Mouse (Mus musculus) embryonic facial prominence, embryonic 13.5 days (tissue): ENCODE data around the gene Rassf3. TPM values are rescaled to one million over a fixed set of nuclear protein-coding genes. Genes with fewer than 3 reads are reported as not detected.

ENCODE experiments used
- ATAC-seq: fragments of 200-750 bp; cut with Nextera tagmentation; 2 replicates; pipeline ENCODE4 v1.8.0; 2017; ENCODE audit warnings: low read depth; ENCODE audit not compliant: insufficient number of reproducible peaks, insufficient read depth, low FRiP score, low TSS enrichment
- H3K27ac ChIP-seq: fragments of 300-500 bp; sonication (generic); 2 replicates; pipeline ENCODE4 v1.5.1; 2015; ENCODE audit warnings: moderate library complexity, mild to moderate bottlenecking, inconsistent platforms
- H3K27me3 ChIP-seq: fragments of 300-500 bp; sonication (generic); 2 replicates; pipeline ENCODE4 v1.6.1; 2015; ENCODE audit warnings: mild to moderate bottlenecking, inconsistent platforms
- H3K36me3 ChIP-seq: fragments of 300-500 bp; sonication (generic); 2 replicates; pipeline ENCODE4 v1.6.1; 2015; ENCODE audit warnings: mild to moderate bottlenecking, inconsistent platforms
- H3K4me1 ChIP-seq: fragments of 300-500 bp; sonication (generic); 2 replicates; pipeline ENCODE4 v1.6.1; 2015; ENCODE audit warnings: inconsistent platforms
- H3K4me2 ChIP-seq: fragments of 300-500 bp; sonication (generic); 2 replicates; pipeline ENCODE4 v1.6.1; 2015; ENCODE audit warnings: moderate library complexity, mild to moderate bottlenecking, inconsistent platforms
- H3K4me3 ChIP-seq: fragments of 300-500 bp; sonication (generic); 2 replicates; pipeline ENCODE4 v1.5.1; 2015; ENCODE audit warnings: mild to moderate bottlenecking, inconsistent platforms
- H3K9ac ChIP-seq: fragments of 300-500 bp; sonication (generic); 2 replicates; pipeline ENCODE4 v1.6.1; 2015; ENCODE audit warnings: mild to moderate bottlenecking, inconsistent platforms
- H3K9me3 ChIP-seq: fragments of 300-500 bp; sonication (generic); 2 replicates; pipeline ENCODE4 v1.6.1; 2016; ENCODE audit warnings: inconsistent platforms
- WGBS: fragments of 180-500 bp; shearing (Covaris S2); methylation state at CpG from one replicate; pipeline ENCODE4 v1.1.7; 2015; ENCODE audit warnings: mixed read lengths; 5-methylcytosine and 5-hydroxymethylcytosine counted together
- polyA plus RNA-seq: library from polyadenylated mRNA; unstranded; fragments of >200 nt; fragmentation: Nextera tagmentation; extraction: Ambion mirVana; gene quantifications from 2 replicates; pipeline ENCODE4 v1.2.1, GENCODE M21; 2015

Rassf3 gene
- polyA plus RNA-seq, 1 experiment from 2014 or later = 20.8 TPM

- Histone ChIP-seq H3K36me3 (peaks cover 71% of the 10 kb centered on the region), H3K4me3 (no peak overlapping the region), H3K9ac (no peak overlapping the region), H3K4me2 (no peak overlapping the region), H3K4me1 (peaks cover 17% of the 10 kb centered on the region), H3K9me3 (no peaks in the 10 kb centered on the region), H3K27me3 (no peaks in the 10 kb centered on the region), H3K27ac (peak overlapping the region; percentile 52)
- WGBS = 57% methylated on average over 18 of the region's 18 CpGs
- ATAC-seq = no peak
These were observed 81.3 kb downstream of the Rassf3 start for GRCm38 (mm10) chr10:121394789-121395325.

DNA sequence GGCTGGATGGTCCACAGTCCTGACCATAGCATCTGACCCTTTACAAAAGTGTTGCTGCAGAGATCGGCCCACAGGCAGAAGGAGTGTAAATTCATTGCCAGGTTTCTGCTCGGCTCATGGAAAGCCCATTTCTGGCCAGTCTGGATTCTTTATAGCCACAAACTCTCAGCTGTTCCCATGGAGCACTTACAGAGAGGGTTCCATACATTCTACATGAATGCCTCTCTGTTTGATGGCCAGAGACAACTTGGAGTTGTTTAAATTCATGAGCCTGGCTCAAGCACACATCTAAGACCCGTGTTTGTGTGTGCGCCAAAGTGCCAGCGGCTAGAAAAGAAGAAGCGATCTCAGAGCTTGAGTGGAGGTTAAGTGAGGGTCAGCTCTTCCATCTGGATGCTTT, 81.9 kb downstream of the Rassf3 start:
- H3K36me3 ChIP-seq = peaks cover 77% of the 10 kb centered on the region
- no peak overlapping the region for H3K9ac ChIP-seq
- no peaks in the 10 kb centered on the region for H3K9me3 ChIP-seq
- H3K27me3 ChIP-seq = no peaks in the 10 kb centered on the region
- 66% methylated on average over 6 of the region's 6 CpGs for WGBS
- H3K4me2 ChIP-seq = no peak overlapping the region
- H3K27ac ChIP-seq = peak overlapping the region; percentile 52
- H3K4me1 ChIP-seq = peaks cover 17% of the 10 kb centered on the region
- ATAC-seq = no peak
- no peak overlapping the region for H3K4me3 ChIP-seq

- no peak overlapping the region for H3K27ac ChIP-seq
- peaks cover 18% of the 10 kb centered on the region for H3K4me1 ChIP-seq
- no peaks in the 10 kb centered on the region for H3K27me3 ChIP-seq
- no peak overlapping the region for H3K9ac ChIP-seq
- no peak overlapping the region for H3K4me2 ChIP-seq
- H3K4me3 ChIP-seq = no peak overlapping the region
- WGBS = 91% methylated on average over 8 of the region's 8 CpGs
- H3K9me3 ChIP-seq = no peaks in the 10 kb centered on the region
- no peak for ATAC-seq
- peaks cover 95% of the 10 kb centered on the region for H3K36me3 ChIP-seq
These were observed 84.2 kb downstream of the Rassf3 start for GRCm38 (mm10) chr10:121391901-121392300.

DNA sequence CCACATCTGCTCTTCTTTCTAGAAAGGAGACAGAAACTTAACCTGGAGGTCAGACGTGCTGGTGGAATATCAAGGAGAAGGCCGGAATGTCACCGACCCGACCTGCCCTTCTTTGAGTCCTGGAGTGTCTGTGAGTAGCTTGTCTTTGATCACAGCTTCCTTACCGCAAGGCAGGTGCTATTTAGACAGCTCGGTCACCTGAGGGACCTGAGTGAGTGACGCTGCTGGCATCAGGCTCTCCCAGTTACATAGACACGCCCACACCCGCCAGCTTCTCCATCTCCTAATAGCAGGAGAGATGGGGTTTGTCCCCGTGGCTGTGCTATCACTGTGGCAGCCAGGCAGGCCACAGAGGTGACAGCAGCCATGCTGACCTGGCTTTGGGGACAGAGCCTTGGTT, 85.5 kb downstream of the Rassf3 start:
- H3K4me3 ChIP-seq = no peak overlapping the region
- H3K4me2 ChIP-seq = no peak overlapping the region
- 69% methylated on average over 10 of the region's 10 CpGs for WGBS
- peaks cover 31% of the 10 kb centered on the region for H3K4me1 ChIP-seq
- ATAC-seq = no peak
- no peak overlapping the region for H3K27ac ChIP-seq
- no peaks in the 10 kb centered on the region for H3K27me3 ChIP-seq
- H3K36me3 ChIP-seq = peaks cover 82% of the 10 kb centered on the region
- no peak overlapping the region for H3K9ac ChIP-seq
- H3K9me3 ChIP-seq = no peaks in the 10 kb centered on the region

DNA sequence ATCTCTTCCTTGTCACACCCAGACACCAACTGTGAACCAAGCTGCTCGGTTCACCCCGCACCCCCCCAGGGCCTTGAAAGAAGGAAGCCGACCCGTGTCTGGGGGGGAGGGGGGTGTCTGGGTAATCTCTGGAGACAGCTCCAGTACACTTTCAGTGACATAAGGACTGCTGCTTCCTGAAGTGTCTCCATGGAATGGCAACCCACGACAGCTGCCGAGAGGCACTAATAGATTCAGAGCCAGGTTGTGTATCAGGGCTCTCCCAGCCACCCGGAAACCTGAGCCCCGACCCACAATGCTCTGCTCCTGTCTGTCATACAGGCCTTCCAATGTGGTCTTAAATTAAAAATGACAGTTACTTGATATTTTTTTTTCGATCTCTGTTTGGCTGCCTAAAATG, 89.8 kb downstream of the Rassf3 start:
- Histone ChIP-seq H3K9me3 (no peaks in the 10 kb centered on the region), H3K36me3 (peaks cover 81% of the 10 kb centered on the region), H3K4me3 (no peak overlapping the region), H3K27me3 (no peaks in the 10 kb centered on the region), H3K9ac (0 out of 2 replicates have a peak overlapping the region, but pooled peaks have one; percentile 44), H3K4me2 (peak overlapping the region; percentile 5; the same call in 1 of the 2 replicates), H3K27ac (peak overlapping the region; percentile 62; the same call in 1 of the 2 replicates), H3K4me1 (peaks cover 16% of the 10 kb centered on the region)
- WGBS = 21% methylated on average over 9 of the region's 9 CpGs
- ATAC-seq = no peak

GRCm38 (mm10) chr10:121385695-121386094, 90.5 kb downstream of the Rassf3 start:
- no peak for ATAC-seq
- Histone ChIP-seq H3K9me3 (no peaks in the 10 kb centered on the region), H3K27me3 (no peaks in the 10 kb centered on the region), H3K36me3 (peaks cover 81% of the 10 kb centered on the region), H3K27ac (peak overlapping the region; percentile 62; the same call in 1 of the 2 replicates), H3K4me1 (peaks cover 16% of the 10 kb centered on the region), H3K9ac (no peak overlapping the region), H3K4me2 (no peak overlapping the region), H3K4me3 (no peak overlapping the region)
- 93% methylated on average over 6 of the region's 6 CpGs for WGBS

GRCm38 (mm10) chr10:121384710-121385109, 91.4 kb downstream of the Rassf3 start:
- Histone ChIP-seq H3K4me1 (peaks cover 16% of the 10 kb centered on the region), H3K36me3 (peaks cover 81% of the 10 kb centered on the region), H3K27ac (no peak overlapping the region), H3K4me3 (no peak overlapping the region), H3K27me3 (no peaks in the 10 kb centered on the region), H3K9ac (no peak overlapping the region), H3K9me3 (no peaks in the 10 kb centered on the region), H3K4me2 (no peak overlapping the region)
- 92% methylated on average over 13 of the region's 13 CpGs for WGBS
- ATAC-seq = no peak

GRCm38 (mm10) chr10:121381280-121381679, 94.9 kb downstream of the Rassf3 start:
- H3K36me3 ChIP-seq = peaks cover 89% of the 10 kb centered on the region
- 94% methylated on average over 18 of the region's 18 CpGs for WGBS

DNA sequence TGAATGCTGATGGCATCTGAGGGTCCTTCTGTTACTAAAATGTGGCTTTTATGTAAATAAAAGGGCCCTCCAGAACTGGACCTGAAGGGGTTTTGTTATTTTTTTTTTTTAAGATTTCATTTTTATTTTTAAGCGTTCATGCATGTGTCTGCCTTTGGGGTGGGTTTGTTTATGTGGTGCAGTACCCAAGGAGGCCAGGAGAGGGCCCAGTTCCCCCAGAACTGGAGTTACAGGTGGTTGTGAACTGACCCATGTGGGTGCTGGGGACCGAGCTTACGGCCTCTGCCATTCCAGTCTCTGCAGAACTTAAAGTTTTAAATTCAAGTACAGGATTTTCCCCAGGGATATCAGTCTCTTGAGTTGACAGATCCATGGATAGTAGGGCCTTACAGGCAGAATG, 96.8 kb downstream of the Rassf3 start:
- peaks cover 6% of the 10 kb centered on the region; the same call in 1 of the 2 replicates for H3K4me1 ChIP-seq
- ATAC-seq = no peak
- peaks cover 92% of the 10 kb centered on the region for H3K36me3 ChIP-seq
- H3K27me3 ChIP-seq = no peaks in the 10 kb centered on the region
- no peak overlapping the region for H3K9ac ChIP-seq
- H3K27ac ChIP-seq = no peak overlapping the region
- H3K9me3 ChIP-seq = no peaks in the 10 kb centered on the region
- WGBS = 97% methylated on average over 3 of the region's 3 CpGs
- H3K4me3 ChIP-seq = no peak overlapping the region
- no peak overlapping the region for H3K4me2 ChIP-seq

More at GRCm38 (mm10) chr10:121381280-121381679, 94.9 kb downstream of the Rassf3 start:
- Histone ChIP-seq H3K9ac (no peak overlapping the region), H3K9me3 (no peaks in the 10 kb centered on the region), H3K4me3 (no peak overlapping the region), H3K4me2 (no peak overlapping the region), H3K27me3 (no peaks in the 10 kb centered on the region), H3K4me1 (peaks cover 9% of the 10 kb centered on the region), H3K27ac (no peak overlapping the region)
- no peak for ATAC-seq

DNA sequence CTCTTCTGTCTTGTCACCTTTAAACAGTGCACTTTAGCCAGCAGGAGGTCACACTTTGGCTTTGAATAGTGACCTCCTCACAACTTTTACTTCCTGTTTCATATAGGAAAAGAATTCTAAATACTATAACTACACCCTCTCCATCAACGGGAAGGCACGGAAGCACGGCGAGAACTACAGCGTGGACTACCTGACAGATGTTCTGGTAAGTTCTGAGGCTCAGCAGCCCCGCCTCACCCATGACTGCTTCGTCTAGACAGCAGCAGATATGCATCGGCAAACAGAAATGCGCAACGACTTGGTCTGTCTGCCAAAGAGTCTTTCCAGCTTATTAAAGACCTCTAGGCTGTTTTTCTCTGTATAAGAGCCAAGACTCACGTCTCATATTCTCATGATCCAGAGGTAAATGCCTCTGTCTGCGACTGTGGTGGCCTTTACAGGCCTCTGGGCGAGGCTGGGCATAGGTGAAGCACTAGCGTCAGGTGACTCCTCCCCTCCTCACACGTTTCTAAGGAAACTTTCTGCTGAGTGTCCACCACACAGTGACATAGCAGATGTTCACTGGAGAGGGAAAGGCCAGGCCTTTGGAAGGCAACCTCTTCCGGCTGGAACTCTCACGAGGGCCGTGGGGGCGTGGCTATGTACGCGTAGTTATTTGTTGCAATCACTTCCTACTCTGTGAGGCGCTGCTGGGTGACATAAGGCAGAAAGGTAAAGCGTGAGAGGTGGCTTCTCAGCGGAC, 99.4 kb downstream of the Rassf3 start:
- Histone ChIP-seq H3K36me3 (peaks cover 82% of the 10 kb centered on the region), H3K4me1 (peaks cover 18% of the 10 kb centered on the region), H3K27ac (no peak overlapping the region), H3K9me3 (no peaks in the 10 kb centered on the region), H3K9ac (no peak overlapping the region), H3K4me3 (no peak overlapping the region), H3K27me3 (no peaks in the 10 kb centered on the region), H3K4me2 (no peak overlapping the region)
- no peak for ATAC-seq
- WGBS = 85% methylated on average over 24 of the region's 24 CpGs

- Histone ChIP-seq H3K27ac (no peak overlapping the region), H3K4me3 (no peak overlapping the region), H3K9me3 (no peaks in the 10 kb centered on the region), H3K9ac (no peak overlapping the region), H3K4me1 (peaks cover 18% of the 10 kb centered on the region), H3K27me3 (no peaks in the 10 kb centered on the region), H3K4me2 (no peak overlapping the region), H3K36me3 (peaks cover 80% of the 10 kb centered on the region)
- 79% methylated on average over 24 of the region's 24 CpGs for WGBS
- no peak; the same call in 1 of the 2 replicates for ATAC-seq
These were observed 100.3 kb downstream of the Rassf3 start for GRCm38 (mm10) chr10:121375649-121376493.
